Mouse (Mus musculus) E14TG2a.4 (cell line): ENCODE measurements around the gene Dpf3.
A peak's percentile ranks its signal among the peaks of the same experiment; 100 is the strongest.

Experiments used
- H3K27me3 ChIP-seq: 2 replicates; pipeline ENCODE4 v1.6.1; 2014; ENCODE audit warnings: low read length, control low read depth; ENCODE audit not compliant: insufficient read depth
- H3K36me3 ChIP-seq: 2 replicates; pipeline ENCODE4 v1.6.1; 2014; ENCODE audit warnings: low read length, control low read depth; ENCODE audit not compliant: insufficient read depth
- H3K4me1 ChIP-seq: replicated peaks from 2 replicates; pipeline ENCODE4 v1.6.1; 2014; ENCODE audit warnings: low read depth, low read length, control low read depth
- H3K4me3 ChIP-seq: replicated peaks from 2 replicates; pipeline ENCODE4 v1.5.1; 2014; ENCODE audit warnings: mild to moderate bottlenecking, low read length
- H3K9me3 ChIP-seq: 2 replicates; pipeline ENCODE4 v1.6.1; 2014; ENCODE audit warnings: low read length, control low read depth
- CTCF ChIP-seq: conservative IDR thresholded peaks from 2 replicates; pipeline ENCODE4 v1.5.1; 2014; ENCODE audit warnings: low read length
- NANOG ChIP-seq: IDR thresholded peaks from 2 replicates; pipeline ENCODE4 v1.6.1; 2014; ENCODE audit warnings: borderline replicate concordance, low read length, mixed read lengths
- POU5F1 ChIP-seq: IDR thresholded peaks from 2 replicates; pipeline ENCODE4 v1.6.1; 2014; ENCODE audit warnings: low read length, borderline replicate concordance

Gene Dpf3

GRCm38 (mm10) chr12:83513185-83513584 is 25.7 kb upstream of the Dpf3 start:
- Histone ChIP-seq H3K36me3 (no peaks in the 10 kb centered on the region), H3K9me3 (no peaks in the 10 kb centered on the region), H3K4me1 (peaks cover 68% of the 10 kb centered on the region), H3K4me3 (no peak overlapping the region), H3K27me3 (no peaks in the 10 kb centered on the region)
- TF ChIP-seq POU5F1: no peak
- TF ChIP-seq NANOG: no peak
- TF ChIP-seq CTCF: no peak

GRCm38 (mm10) chr12:83512783-83513182 is 25.3 kb upstream of the Dpf3 start:
- no peak overlapping the region for H3K4me3 ChIP-seq
- no peaks in the 10 kb centered on the region for H3K27me3 ChIP-seq
- H3K9me3 ChIP-seq: no peaks in the 10 kb centered on the region
- TF ChIP-seq NANOG: no peak
- no peak for TF ChIP-seq POU5F1
- no peak for TF ChIP-seq CTCF
- no peaks in the 10 kb centered on the region for H3K36me3 ChIP-seq
- peaks cover 68% of the 10 kb centered on the region for H3K4me1 ChIP-seq

GRCm38 (mm10) chr12:83510586-83510985 is 23.1 kb upstream of the Dpf3 start:
- Histone ChIP-seq H3K4me1 (peaks cover 59% of the 10 kb centered on the region), H3K4me3 (no peak overlapping the region), H3K36me3 (no peaks in the 10 kb centered on the region), H3K9me3 (no peaks in the 10 kb centered on the region), H3K27me3 (no peaks in the 10 kb centered on the region)
- no peak for TF ChIP-seq CTCF
- TF ChIP-seq POU5F1: no peak
- TF ChIP-seq NANOG: no peak

- H3K4me3 ChIP-seq: peak overlapping the region; percentile 43; the same call in 1 of the 2 replicates
- no peaks in the 10 kb centered on the region for H3K9me3 ChIP-seq
- H3K36me3 ChIP-seq: no peaks in the 10 kb centered on the region
- H3K4me1 ChIP-seq: peaks cover 30% of the 10 kb centered on the region
- peaks cover 5% of the 10 kb centered on the region; the same call in 1 of the 2 replicates for H3K27me3 ChIP-seq
- TF ChIP-seq POU5F1 (no peak), CTCF (no peak), NANOG (no peak)
Observed at GRCm38 (mm10) chr12:83506543-83506942, 19.0 kb upstream of the Dpf3 start.

GRCm38 (mm10) chr12:83502190-83502589 is 14.7 kb upstream of the Dpf3 start:
- TF ChIP-seq POU5F1 (no peak), CTCF (peak; percentile 72)
- peaks cover 7% of the 10 kb centered on the region; the same call in 1 of the 2 replicates for H3K27me3 ChIP-seq
- H3K4me3 ChIP-seq: no peak overlapping the region
- H3K4me1 ChIP-seq: peaks cover 11% of the 10 kb centered on the region
- H3K36me3 ChIP-seq: no peaks in the 10 kb centered on the region
- no peaks in the 10 kb centered on the region for H3K9me3 ChIP-seq

- H3K27me3 ChIP-seq: peaks cover 12% of the 10 kb centered on the region; the same call in 1 of the 2 replicates
- TF ChIP-seq POU5F1 (no peak), CTCF (no peak)
- H3K4me1 ChIP-seq: peaks cover 31% of the 10 kb centered on the region
- no peaks in the 10 kb centered on the region for H3K9me3 ChIP-seq
- no peaks in the 10 kb centered on the region for H3K36me3 ChIP-seq
- no peak overlapping the region for H3K4me3 ChIP-seq
Observed at GRCm38 (mm10) chr12:83499256-83499655, 11.7 kb upstream of the Dpf3 start.

- no peaks in the 10 kb centered on the region for H3K9me3 ChIP-seq
- peaks cover 24% of the 10 kb centered on the region for H3K27me3 ChIP-seq
- no peaks in the 10 kb centered on the region for H3K36me3 ChIP-seq
- H3K4me3 ChIP-seq: no peak overlapping the region
- peaks cover 44% of the 10 kb centered on the region for H3K4me1 ChIP-seq
- TF ChIP-seq CTCF: peak; percentile 76
- TF ChIP-seq NANOG: no peak
Observed at GRCm38 (mm10) chr12:83497959-83498358, 10.4 kb upstream of the Dpf3 start.

GRCm38 (mm10) chr12:83496736-83497135 is 9.2 kb upstream of the Dpf3 start:
- H3K4me3 ChIP-seq: no peak overlapping the region
- no peaks in the 10 kb centered on the region for H3K9me3 ChIP-seq
- TF ChIP-seq NANOG (no peak), POU5F1 (no peak)
- H3K27me3 ChIP-seq: peaks cover 24% of the 10 kb centered on the region
- peaks cover 48% of the 10 kb centered on the region for H3K4me1 ChIP-seq
- no peaks in the 10 kb centered on the region for H3K36me3 ChIP-seq

- H3K9me3 ChIP-seq: peaks cover 2% of the 10 kb centered on the region
- peaks cover 48% of the 10 kb centered on the region for H3K4me1 ChIP-seq
- no peaks in the 10 kb centered on the region for H3K36me3 ChIP-seq
- H3K4me3 ChIP-seq: no peak overlapping the region
- TF ChIP-seq CTCF: no peak
- TF ChIP-seq NANOG: no peak
- TF ChIP-seq POU5F1: no peak
- peaks cover 22% of the 10 kb centered on the region for H3K27me3 ChIP-seq
Observed at GRCm38 (mm10) chr12:83496336-83496735, 8.8 kb upstream of the Dpf3 start.
